Mouse (Mus musculus) thymus, postnatal 14 days (tissue): ENCODE data around the gene 3110021N24Rik.

Source experiments
- DNase-seq: peaks from one replicate; pipeline ENCODE4 v3.0.0; 2021

Gene 3110021N24Rik

GRCm38 (mm10) chr4:108798083-108798830 is 78.8 kb downstream of the 3110021N24Rik start:
- DNase-seq: peak; percentile 54

- DNase-seq: no peak
These were observed 84.1 kb downstream of the 3110021N24Rik start for GRCm38 (mm10) chr4:108803535-108803934.

- DNase-seq: no peak
These were observed 91.7 kb downstream of the 3110021N24Rik start for GRCm38 (mm10) chr4:108811142-108811541.

- DNase-seq: no peak
These were observed 92.1 kb downstream of the 3110021N24Rik start for GRCm38 (mm10) chr4:108811550-108811949.

- DNase-seq: no peak
These were observed 106.2 kb downstream of the 3110021N24Rik start for GRCm38 (mm10) chr4:108825677-108826076.

- no peak for DNase-seq
These were observed 106.6 kb downstream of the 3110021N24Rik start for GRCm38 (mm10) chr4:108826096-108826495.

GRCm38 (mm10) chr4:108826643-108827042 is 107.2 kb downstream of the 3110021N24Rik start:
- DNase-seq: no peak

- no peak for DNase-seq
These were observed 111.2 kb downstream of the 3110021N24Rik start for GRCm38 (mm10) chr4:108830698-108831097.
